Mouse (Mus musculus) forebrain, embryonic 13.5 days (tissue): ENCODE measurements around the gene Hfm1. TPM values are rescaled to one million over a fixed set of nuclear protein-coding genes. Genes with fewer than 3 reads are reported as not detected.

Experiments used
- ATAC-seq: fragments of 200-750 bp; cut with Nextera tagmentation; 2 replicates; pipeline ENCODE4 v1.8.0; 2017
- H3K27ac ChIP-seq: fragments of 300-500 bp; sonication (generic); 2 replicates; pipeline ENCODE4 v1.5.1; 2015; ENCODE audit warnings: inconsistent platforms, mild to moderate bottlenecking, moderate library complexity
- H3K27me3 ChIP-seq: fragments of 300-500 bp; sonication (generic); 2 replicates; pipeline ENCODE4 v1.6.1; 2015; ENCODE audit warnings: mild to moderate bottlenecking, inconsistent platforms
- H3K36me3 ChIP-seq: fragments of 300-500 bp; sonication (generic); 2 replicates; pipeline ENCODE4 v1.6.1; 2015; ENCODE audit warnings: mild to moderate bottlenecking, inconsistent platforms; ENCODE audit not compliant: poor library complexity, severe bottlenecking
- H3K4me1 ChIP-seq: fragments of 300-500 bp; sonication (generic); 2 replicates; pipeline ENCODE4 v1.6.1; 2015; ENCODE audit warnings: inconsistent platforms
- H3K4me2 ChIP-seq: fragments of 300-500 bp; sonication (generic); 2 replicates; pipeline ENCODE4 v1.6.1; 2015; ENCODE audit warnings: inconsistent platforms, mild to moderate bottlenecking, moderate library complexity
- H3K4me3 ChIP-seq: fragments of 300-500 bp; sonication (generic); 2 replicates; pipeline ENCODE4 v1.5.1; 2015; ENCODE audit warnings: mild to moderate bottlenecking, inconsistent platforms
- H3K9ac ChIP-seq: fragments of 300-500 bp; sonication (generic); 2 replicates; pipeline ENCODE4 v1.6.1; 2015; ENCODE audit warnings: mild to moderate bottlenecking, inconsistent platforms
- H3K9me3 ChIP-seq: fragments of 300-500 bp; sonication (generic); replicated peaks from 2 replicates; pipeline ENCODE4 v1.6.1; 2016; ENCODE audit warnings: inconsistent platforms
- WGBS: fragments of 180-500 bp; shearing (Covaris S2); methylation state at CpG from one replicate; pipeline ENCODE4 v1.1.7; 2015; 5-methylcytosine and 5-hydroxymethylcytosine counted together
- microRNA-seq: library from miRNA; unstranded; fragments of <30 nt; microRNA quantifications from one replicate; pipeline ENCODE4, GENCODE M21; 2016
- polyA plus RNA-seq: library from polyadenylated mRNA; unstranded; fragments of >200 nt; fragmentation: Nextera tagmentation; extraction: Ambion mirVana; gene quantifications from 2 replicates; pipeline ENCODE4 v1.2.1, GENCODE M21; 2015

Gene Hfm1
- polyA plus RNA-seq, 1 experiment from 2014 or later: 5.5 TPM

DNA sequence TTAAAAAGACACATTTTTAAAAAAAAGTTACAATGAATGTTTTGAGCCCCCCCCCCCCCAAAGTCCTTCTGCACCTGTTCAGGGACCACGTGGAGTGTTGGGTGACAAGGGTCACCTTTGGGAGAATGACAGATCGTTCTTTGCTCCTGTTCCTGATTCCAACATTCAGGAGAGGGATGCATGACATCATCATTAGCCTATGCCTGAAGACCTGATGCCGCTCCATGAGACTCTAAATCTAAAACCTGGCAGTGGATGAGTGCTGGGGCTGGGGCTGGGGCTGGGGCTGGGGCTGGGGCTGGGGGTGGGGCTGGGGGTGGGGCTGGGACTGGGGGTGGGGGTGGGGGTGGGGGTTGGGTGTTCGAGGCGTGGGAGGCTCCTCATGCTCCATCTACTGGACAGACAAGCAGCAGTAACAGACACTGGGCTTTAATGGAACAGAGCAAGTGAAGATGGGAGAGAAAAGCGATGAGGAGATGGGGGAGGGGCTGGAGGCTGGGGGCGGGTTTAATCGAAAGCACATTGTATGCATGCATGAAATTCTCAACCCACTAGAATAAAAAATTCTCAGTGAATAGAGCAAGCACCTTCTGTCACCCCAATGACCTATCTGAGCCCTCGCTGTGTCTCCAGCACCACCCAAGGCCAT, 124.8 kb downstream of the Hfm1 start:
- H3K4me3 ChIP-seq: no peak overlapping the region
- H3K36me3 ChIP-seq: no peaks in the 10 kb centered on the region
- ATAC-seq: peak; percentile 25; the same call in 1 of the 2 replicates
- H3K27me3 ChIP-seq: peaks cover 19% of the 10 kb centered on the region
- no peak overlapping the region for H3K9ac ChIP-seq
- no peak overlapping the region for H3K27ac ChIP-seq
- H3K9me3 ChIP-seq: no peaks in the 10 kb centered on the region
- peaks cover 5% of the 10 kb centered on the region; the same call in 1 of the 2 replicates for H3K4me1 ChIP-seq
- 18% methylated on average over 9 of the region's 9 CpGs for WGBS
- no peak overlapping the region for H3K4me2 ChIP-seq

DNA sequence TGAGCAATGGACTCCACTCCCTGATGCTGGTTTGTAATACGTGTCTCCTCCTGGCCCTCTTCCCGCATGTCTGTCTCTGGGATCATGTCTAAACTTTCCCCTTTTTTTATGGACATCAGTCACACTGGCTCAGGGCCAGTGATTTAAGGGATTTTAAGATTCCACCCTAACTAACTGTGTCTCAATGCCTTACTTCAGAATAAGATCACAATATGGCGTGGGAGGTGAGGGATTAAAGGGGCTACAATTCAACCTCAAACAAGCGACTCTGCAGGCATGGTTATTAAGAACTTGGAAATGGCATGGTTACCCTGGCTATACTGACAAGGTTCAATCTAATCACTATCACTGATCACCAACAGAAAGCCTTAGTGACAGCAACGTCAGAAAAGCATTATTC, 128.2 kb downstream of the Hfm1 start:
- no peak for ATAC-seq
- no peak overlapping the region for H3K4me2 ChIP-seq
- 49% methylated on average over 5 of the region's 5 CpGs for WGBS

DNA sequence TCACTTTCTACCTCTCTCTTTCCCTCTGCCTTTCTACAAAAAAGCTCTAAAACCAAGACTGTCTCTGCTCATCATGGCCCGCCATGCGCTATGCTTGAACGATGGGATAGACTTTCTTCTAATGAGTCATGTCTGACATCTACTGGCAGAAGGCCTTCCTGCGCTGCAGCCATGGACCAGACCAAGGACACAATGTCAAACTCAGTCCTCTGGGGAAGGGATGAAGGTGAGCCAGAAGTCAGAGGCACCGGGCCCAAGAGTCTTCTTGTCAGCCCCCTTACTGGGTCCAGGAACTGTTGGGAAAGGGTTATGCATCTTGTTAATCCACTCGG, 134.9 kb downstream of the Hfm1 start:
- Histone ChIP-seq H3K27me3 (0 out of 2 replicates have a peak, but pooled peaks cover 5% of the 10 kb centered on the region), H3K4me3 (no peak overlapping the region), H3K27ac (no peak overlapping the region), H3K4me1 (no peaks in the 10 kb centered on the region), H3K9ac (no peak overlapping the region), H3K36me3 (no peaks in the 10 kb centered on the region), H3K4me2 (no peak overlapping the region), H3K9me3 (no peaks in the 10 kb centered on the region)
- 16% methylated on average over 6 of the region's 6 CpGs for WGBS
- ATAC-seq: peak; percentile 62

More for the DNA sequence above, 128.2 kb downstream of the Hfm1 start:
- Histone ChIP-seq H3K36me3 (no peaks in the 10 kb centered on the region), H3K27ac (no peak overlapping the region), H3K9me3 (no peaks in the 10 kb centered on the region), H3K4me3 (no peak overlapping the region), H3K9ac (no peak overlapping the region), H3K4me1 (peaks cover 5% of the 10 kb centered on the region; the same call in 1 of the 2 replicates), H3K27me3 (peaks cover 9% of the 10 kb centered on the region; the same call in 1 of the 2 replicates)

DNA sequence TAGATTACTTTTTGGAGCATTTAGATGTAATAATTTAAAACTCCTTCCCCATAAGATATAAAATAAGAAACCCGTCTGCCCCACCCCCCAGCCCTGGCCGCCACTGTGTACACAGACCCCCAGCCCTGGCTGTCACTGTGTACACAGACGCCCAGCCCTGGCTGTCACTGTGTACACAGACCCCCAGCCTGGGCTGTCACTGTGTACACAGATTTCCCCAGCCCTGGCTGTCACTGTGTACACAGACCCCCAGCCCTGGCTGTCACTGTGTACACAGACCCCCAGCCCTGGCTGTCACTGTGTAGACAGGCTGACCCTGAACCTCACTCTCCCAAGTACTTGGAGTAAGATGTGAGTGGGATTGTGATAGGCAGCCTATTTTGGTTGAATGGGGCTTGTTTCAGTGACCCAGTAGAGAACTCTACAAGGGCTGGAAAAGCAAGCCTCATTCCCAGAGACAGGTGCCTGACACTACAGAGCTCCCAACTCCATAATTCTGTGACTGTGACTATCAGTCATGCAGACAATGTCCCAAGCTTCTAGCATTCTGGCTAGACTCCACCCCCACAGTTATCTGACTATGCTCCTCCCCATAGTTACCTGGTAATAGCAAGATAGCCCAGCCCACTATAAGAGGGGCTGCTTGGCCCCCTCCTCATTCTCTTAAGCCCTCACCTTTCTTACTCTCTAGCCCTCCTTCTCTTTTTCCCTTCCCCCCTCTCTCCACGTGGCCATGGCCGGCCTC, 135.5 kb downstream of the Hfm1 start:
- Histone ChIP-seq H3K27ac (no peak overlapping the region), H3K4me3 (no peak overlapping the region), H3K4me1 (no peaks in the 10 kb centered on the region), H3K4me2 (no peak overlapping the region), H3K27me3 (0 out of 2 replicates have a peak, but pooled peaks cover 5% of the 10 kb centered on the region), H3K9me3 (no peaks in the 10 kb centered on the region), H3K36me3 (no peaks in the 10 kb centered on the region), H3K9ac (no peak overlapping the region)
- 48% methylated on average over 5 of the region's 5 CpGs for WGBS
- ATAC-seq: 0 out of 2 replicates have a peak, but pooled peaks have one; percentile 19

Small RNAs within 50 kb of the gene (microRNA-seq; reads per million reads assigned to microRNA genes)
- not detected for gene Gm27527

Other genes with a start within 250 kb of the Hfm1 start
- gene Zfp644, start 229.0 kb downstream of the Hfm1 start, polyA plus RNA-seq: 85.2 and 88.5 TPM in 2 replicates
- 43.1 and 47.7 TPM in 2 replicates for gene Cdc7, start 38.0 kb upstream of the Hfm1 start, polyA plus RNA-seq